Mouse (Mus musculus): ENCODE measurements around the gene Cald1. TPM values are rescaled to one million over a fixed set of nuclear protein-coding genes. Genes with fewer than 3 reads are reported as not detected.

Cald1 gene
- polyA plus RNA-seq, 1 experiment = 4.4 TPM

GRCm38 (mm10) chr6:34731529-34731928 is 133.2 kb downstream of the Cald1 start:
- DNase-seq = no peak
- TF ChIP-seq CTCF (IDR thresholded peaks at IDR 0.05; ENCODE audit: borderline replicate concordance, control insufficient read depth, extremely low read depth, insufficient read depth, low read length, poor library complexity) (no peak), POLR2A (IDR thresholded peaks at IDR 0.05; ENCODE audit: control insufficient read depth, extremely low read depth, insufficient read depth, low read length, poor library complexity) (no peak)
- H3K4me1 ChIP-seq (replicated peaks; ENCODE audit: control insufficient read depth, insufficient read depth, low read length) = no peaks in the 10 kb centered on the region
- 97% methylated on average over 9 of the region's 9 CpGs for WGBS
- H3K27me3 ChIP-seq (ENCODE audit: control insufficient read depth, insufficient read depth, low read length) = no peaks in the 10 kb centered on the region
- H3K4me3 ChIP-seq (ENCODE audit: control insufficient read depth, insufficient read depth, low read length) = no peak overlapping the region
- H3K36me3 ChIP-seq (ENCODE audit: control insufficient read depth, insufficient read depth, low read length) = no peaks in the 10 kb centered on the region
- no peak overlapping the region for H3K27ac ChIP-seq (ENCODE audit: control insufficient read depth, insufficient read depth, low read length)

- no peak for TF ChIP-seq CTCF (IDR thresholded peaks at IDR 0.05; ENCODE audit: borderline replicate concordance, control insufficient read depth, extremely low read depth, insufficient read depth, low read length, poor library complexity)
- TF ChIP-seq POLR2A (IDR thresholded peaks at IDR 0.05; ENCODE audit: control insufficient read depth, extremely low read depth, insufficient read depth, low read length, poor library complexity) = no peak
- WGBS = 91% methylated on average over 13 of the region's 13 CpGs
- H3K27me3 ChIP-seq (ENCODE audit: control insufficient read depth, insufficient read depth, low read length) = no peaks in the 10 kb centered on the region
- no peaks in the 10 kb centered on the region for H3K36me3 ChIP-seq (ENCODE audit: control insufficient read depth, insufficient read depth, low read length)
- DNase-seq = no peak
- H3K4me3 ChIP-seq (ENCODE audit: control insufficient read depth, insufficient read depth, low read length) = no peak overlapping the region
- H3K4me1 ChIP-seq (replicated peaks; ENCODE audit: control insufficient read depth, insufficient read depth, low read length) = no peaks in the 10 kb centered on the region
- no peak overlapping the region for H3K27ac ChIP-seq (ENCODE audit: control insufficient read depth, insufficient read depth, low read length)
Measured at GRCm38 (mm10) chr6:34734940-34735695, 136.8 kb downstream of the Cald1 start.

- 70% methylated on average over 2 of the region's 2 CpGs for WGBS
- H3K4me1 ChIP-seq (replicated peaks; ENCODE audit: control insufficient read depth, insufficient read depth, low read length) = no peaks in the 10 kb centered on the region
Measured at GRCm38 (mm10) chr6:34736934-34737333, 138.6 kb downstream of the Cald1 start.

GRCm38 (mm10) chr6:34743946-34744345 is 145.6 kb downstream of the Cald1 start:
- Histone ChIP-seq H3K4me1 (replicated peaks; ENCODE audit: control insufficient read depth, insufficient read depth, low read length) (no peaks in the 10 kb centered on the region), H3K36me3 (ENCODE audit: control insufficient read depth, insufficient read depth, low read length) (no peaks in the 10 kb centered on the region), H3K27me3 (ENCODE audit: control insufficient read depth, insufficient read depth, low read length) (no peaks in the 10 kb centered on the region), H3K4me3 (ENCODE audit: control insufficient read depth, insufficient read depth, low read length) (no peak overlapping the region), H3K27ac (ENCODE audit: control insufficient read depth, insufficient read depth, low read length) (no peak overlapping the region)
- 88% methylated on average over 4 of the region's 4 CpGs for WGBS
- TF ChIP-seq CTCF (IDR thresholded peaks at IDR 0.05; ENCODE audit: borderline replicate concordance, control insufficient read depth, extremely low read depth, insufficient read depth, low read length, poor library complexity) (no peak), POLR2A (IDR thresholded peaks at IDR 0.05; ENCODE audit: control insufficient read depth, extremely low read depth, insufficient read depth, low read length, poor library complexity) (no peak)
- no peak for DNase-seq

More at GRCm38 (mm10) chr6:34736934-34737333, 138.6 kb downstream of the Cald1 start:
- DNase-seq = no peak
- TF ChIP-seq CTCF (IDR thresholded peaks at IDR 0.05; ENCODE audit: borderline replicate concordance, control insufficient read depth, extremely low read depth, insufficient read depth, low read length, poor library complexity) (no peak), POLR2A (IDR thresholded peaks at IDR 0.05; ENCODE audit: control insufficient read depth, extremely low read depth, insufficient read depth, low read length, poor library complexity) (no peak)
- Histone ChIP-seq H3K27me3 (ENCODE audit: control insufficient read depth, insufficient read depth, low read length) (no peaks in the 10 kb centered on the region), H3K4me3 (ENCODE audit: control insufficient read depth, insufficient read depth, low read length) (no peak overlapping the region), H3K27ac (ENCODE audit: control insufficient read depth, insufficient read depth, low read length) (no peak overlapping the region), H3K36me3 (ENCODE audit: control insufficient read depth, insufficient read depth, low read length) (no peaks in the 10 kb centered on the region)

GRCm38 (mm10) chr6:34747846-34748245 is 149.5 kb downstream of the Cald1 start:
- H3K36me3 ChIP-seq (ENCODE audit: control insufficient read depth, insufficient read depth, low read length) = no peaks in the 10 kb centered on the region
- H3K4me1 ChIP-seq (replicated peaks; ENCODE audit: control insufficient read depth, insufficient read depth, low read length) = no peaks in the 10 kb centered on the region
- no peak for TF ChIP-seq POLR2A (IDR thresholded peaks at IDR 0.05; ENCODE audit: control insufficient read depth, extremely low read depth, insufficient read depth, low read length, poor library complexity)
- TF ChIP-seq CTCF (IDR thresholded peaks at IDR 0.05; ENCODE audit: borderline replicate concordance, control insufficient read depth, extremely low read depth, insufficient read depth, low read length, poor library complexity) = no peak
- H3K4me3 ChIP-seq (ENCODE audit: control insufficient read depth, insufficient read depth, low read length) = no peak overlapping the region
- DNase-seq = no peak
- H3K27ac ChIP-seq (ENCODE audit: control insufficient read depth, insufficient read depth, low read length) = no peak overlapping the region
- 83% methylated on average over 6 of the region's 6 CpGs for WGBS
- H3K27me3 ChIP-seq (ENCODE audit: control insufficient read depth, insufficient read depth, low read length) = no peaks in the 10 kb centered on the region

GRCm38 (mm10) chr6:34748566-34748965 is 150.3 kb downstream of the Cald1 start:
- no peak for DNase-seq

More at GRCm38 (mm10) chr6:34748566-34748965, 150.3 kb downstream of the Cald1 start:
- Histone ChIP-seq H3K4me1 (replicated peaks; ENCODE audit: control insufficient read depth, insufficient read depth, low read length) (no peaks in the 10 kb centered on the region), H3K27me3 (ENCODE audit: control insufficient read depth, insufficient read depth, low read length) (no peaks in the 10 kb centered on the region), H3K27ac (ENCODE audit: control insufficient read depth, insufficient read depth, low read length) (no peak overlapping the region), H3K4me3 (ENCODE audit: control insufficient read depth, insufficient read depth, low read length) (no peak overlapping the region), H3K36me3 (ENCODE audit: control insufficient read depth, insufficient read depth, low read length) (no peaks in the 10 kb centered on the region)
- TF ChIP-seq POLR2A (IDR thresholded peaks at IDR 0.05; ENCODE audit: control insufficient read depth, extremely low read depth, insufficient read depth, low read length, poor library complexity) (no peak), CTCF (IDR thresholded peaks at IDR 0.05; ENCODE audit: borderline replicate concordance, control insufficient read depth, extremely low read depth, insufficient read depth, low read length, poor library complexity) (no peak)
- WGBS = 97% methylated on average over 11 of the region's 11 CpGs
